Mouse (Mus musculus) erythroblast, embryonic 14.5 days (primary cell): ENCODE measurements around the gene Zfp385c.

ENCODE experiments used
- GATA1 ChIP-seq: IDR thresholded peaks from 2 replicates; pipeline ENCODE4 v1.6.1; 2012; ENCODE audit warnings: low read length, inconsistent platforms, mixed read lengths
- TAL1 ChIP-seq: IDR thresholded peaks from 3 replicates; pipeline ENCODE4 v1.6.1; 2012; ENCODE audit warnings: low read length, inconsistent platforms, mixed read lengths

DNA sequence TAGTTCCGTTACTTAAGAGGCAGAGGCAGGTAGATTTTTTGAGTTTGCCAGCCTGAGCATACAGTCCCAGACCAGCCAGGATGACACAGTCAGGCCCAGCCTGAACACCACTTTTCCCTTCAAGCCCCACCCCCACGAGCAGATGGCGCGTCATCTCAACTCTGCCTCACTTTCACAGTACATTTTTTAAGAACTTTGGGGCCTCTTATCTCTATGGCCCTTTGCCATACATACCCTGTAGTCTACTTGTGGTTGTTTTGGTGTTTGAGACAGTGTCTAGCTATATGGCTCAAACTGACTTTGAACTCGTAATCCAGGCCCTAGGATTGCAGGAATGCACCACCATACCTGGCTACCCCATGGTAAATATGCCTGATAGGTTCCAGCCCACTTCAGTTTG lies 64.2 kb downstream of the Zfp385c start:
- TF ChIP-seq TAL1 (no peak), GATA1 (no peak)
